Mouse (Mus musculus): ENCODE results near the gene Slc38a7. TPM values are rescaled to one million over a fixed set of nuclear protein-coding genes. Genes with fewer than 3 reads are reported as not detected.
"Not testable (repeated sequence)": the region's sequence is repeated elsewhere in the genome, so short reads cannot be mapped to it uniquely, and the experiment has no call there.

Slc38a7 gene
- polyA plus RNA-seq, 1 experiment from 2014 or later: 20.8 TPM

DNA sequence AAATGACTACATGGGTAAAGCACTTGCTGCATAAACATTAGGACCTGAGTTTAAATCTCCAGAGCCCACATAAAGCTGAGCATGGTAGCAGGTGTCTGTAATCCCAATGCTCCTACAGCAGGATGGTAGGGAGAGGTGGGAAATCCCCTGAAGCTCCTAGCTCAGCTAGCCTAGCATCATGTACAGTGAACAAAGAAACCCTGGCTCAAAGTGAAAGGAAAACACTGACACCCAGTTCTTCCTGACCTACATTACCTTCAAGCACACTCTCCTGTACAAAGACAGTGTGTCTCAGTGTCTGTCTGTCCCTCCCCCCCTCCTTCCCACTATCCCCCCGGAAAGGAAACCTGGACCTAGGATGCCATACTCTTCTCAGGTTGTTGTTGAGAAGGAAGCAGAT is 53.4 kb downstream of the Slc38a7 start:
- ATAC-seq (ENCODE audit: low FRiP score): no peak
- WGBS: 86% methylated on average over 1 of the region's 1 CpGs
- H3K27me3 ChIP-seq: no peaks in the 10 kb centered on the region
- H3K9me3 ChIP-seq: no peaks in the 10 kb centered on the region
- H3K4me2 ChIP-seq: no peak overlapping the region
- no peak overlapping the region for H3K4me3 ChIP-seq
- H3K9ac ChIP-seq: no peak overlapping the region
- H3K27ac ChIP-seq: no peak overlapping the region
- peaks cover 3% of the 10 kb centered on the region for H3K36me3 ChIP-seq
- H3K4me1 ChIP-seq (replicated peaks): peaks cover 30% of the 10 kb centered on the region

DNA sequence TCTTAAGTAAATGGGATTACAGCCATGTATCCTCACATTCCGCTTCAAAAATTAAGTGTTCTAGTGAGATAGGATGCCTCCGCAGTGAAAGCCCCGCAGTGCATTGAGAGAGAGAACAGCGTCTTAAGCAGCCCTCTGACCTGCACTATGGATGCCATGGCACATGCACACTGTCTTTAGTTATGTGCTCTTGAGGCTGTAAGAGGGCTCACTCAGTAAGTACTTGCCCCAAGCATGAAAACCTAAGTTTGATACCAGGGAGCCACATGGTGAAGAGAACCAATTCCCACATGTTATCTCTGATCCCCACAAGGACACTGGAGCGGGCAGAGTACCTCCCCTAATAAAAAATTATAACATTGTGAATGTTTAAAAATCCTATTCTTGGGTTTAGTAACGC is 54.2 kb downstream of the Slc38a7 start:
- H3K9me3 ChIP-seq: no peaks in the 10 kb centered on the region
- WGBS: 97% methylated on average over 6 of the region's 6 CpGs
- peaks cover 24% of the 10 kb centered on the region for H3K4me1 ChIP-seq (replicated peaks)
- H3K4me3 ChIP-seq: no peak overlapping the region
- no peak overlapping the region for H3K4me2 ChIP-seq
- H3K27me3 ChIP-seq: no peaks in the 10 kb centered on the region
- peaks cover 3% of the 10 kb centered on the region for H3K36me3 ChIP-seq
- ATAC-seq (ENCODE audit: low FRiP score): no peak
- no peak overlapping the region for H3K9ac ChIP-seq
- no peak overlapping the region for H3K27ac ChIP-seq

DNA sequence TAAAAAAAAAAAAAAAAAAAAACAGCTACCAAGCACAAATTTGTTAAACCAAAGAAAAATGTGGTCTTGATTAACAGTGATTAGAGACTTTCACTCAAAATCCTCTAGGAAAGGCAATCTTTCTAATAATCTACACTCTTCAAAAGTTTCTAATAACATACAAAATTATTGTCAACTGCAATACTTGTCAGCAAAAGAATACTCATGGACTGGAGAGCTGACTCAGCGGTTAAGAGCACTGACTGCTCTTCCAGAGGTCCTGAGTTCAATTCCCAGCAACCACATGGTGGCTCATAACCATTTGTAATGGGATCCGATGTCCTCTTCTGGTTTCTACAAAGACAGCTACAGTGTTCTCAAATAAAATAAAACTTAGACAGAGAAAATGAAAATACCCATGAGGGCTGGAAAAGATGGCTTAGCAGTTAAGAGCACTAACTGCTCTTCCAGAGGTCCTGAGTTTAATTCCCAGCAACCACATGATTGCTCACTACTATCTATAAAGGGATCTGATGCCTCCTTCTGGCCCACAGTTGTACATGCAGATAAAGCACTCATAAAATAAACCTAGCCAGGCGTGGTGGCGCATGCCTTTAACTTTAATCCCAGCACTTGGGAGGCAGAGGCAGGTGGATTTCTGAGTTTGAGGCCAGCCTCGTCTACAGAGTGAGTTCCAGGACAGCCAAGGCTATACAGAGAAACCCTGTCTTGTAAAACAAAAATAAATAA is 57.8 kb downstream of the Slc38a7 start:
- H3K36me3 ChIP-seq; H3K4me2 ChIP-seq; H3K9me3 ChIP-seq; H3K4me3 ChIP-seq; H3K27me3 ChIP-seq; ATAC-seq (ENCODE audit: low FRiP score); H3K4me1 ChIP-seq (replicated peaks); H3K9ac ChIP-seq; H3K27ac ChIP-seq: not testable (repeated sequence)
- 98% methylated on average over 5 of the region's 5 CpGs for WGBS

Other genes starting within 250 kb of the Slc38a7 start
- 8.1 and 8.2 TPM in 2 replicates for gene Gins3, start 220.1 kb downstream of the Slc38a7 start, polyA plus RNA-seq (2015; fragmentation: Nextera tagmentation; extraction: Ambion mirVana)
- gene Ndrg4, start 176.6 kb downstream of the Slc38a7 start, polyA plus RNA-seq (2015; fragmentation: Nextera tagmentation; extraction: Ambion mirVana): 224 and 229 TPM in 2 replicates
- 23.6 and 23.7 TPM in 2 replicates for gene Setd6, start 137.7 kb downstream of the Slc38a7 start, polyA plus RNA-seq (2015; fragmentation: Nextera tagmentation; extraction: Ambion mirVana)
- 41.0 and 46.4 TPM in 2 replicates for gene Cnot1, start 46.1 kb downstream of the Slc38a7 start, polyA plus RNA-seq (2015; fragmentation: Nextera tagmentation; extraction: Ambion mirVana)
- gene Sap18b, start 28.2 kb downstream of the Slc38a7 start, polyA plus RNA-seq (2015; fragmentation: Nextera tagmentation; extraction: Ambion mirVana): 258 and 278 TPM in 2 replicates
- 186 and 188 TPM in 2 replicates for gene Got2, start 35.0 kb upstream of the Slc38a7 start, polyA plus RNA-seq (2015; fragmentation: Nextera tagmentation; extraction: Ambion mirVana)